Mouse (Mus musculus) forebrain, embryonic 15.5 days (tissue): ENCODE measurements around the gene Igf2bp2. TPM values are rescaled to one million over a fixed set of nuclear protein-coding genes. Genes with fewer than 3 reads are reported as not detected.

Experiments
- ATAC-seq: fragments of 200-750 bp; cut with Nextera tagmentation; replicated peaks from 2 replicates; pipeline ENCODE4 v1.8.0; 2017; ENCODE audit warnings: mild to moderate bottlenecking, moderate TSS enrichment, moderate library complexity
- H3K27ac ChIP-seq: fragments of 300-500 bp; sonication (generic); replicated peaks from 2 replicates; pipeline ENCODE4 v1.5.1; 2015; ENCODE audit warnings: mild to moderate bottlenecking, inconsistent platforms
- H3K27me3 ChIP-seq: fragments of 300-500 bp; sonication (generic); 2 replicates; pipeline ENCODE4 v1.6.1; 2015; ENCODE audit warnings: inconsistent platforms
- H3K36me3 ChIP-seq: fragments of 300-500 bp; sonication (generic); 2 replicates; pipeline ENCODE4 v1.6.1; 2015; ENCODE audit warnings: mild to moderate bottlenecking, inconsistent platforms
- H3K4me1 ChIP-seq: fragments of 300-500 bp; sonication (generic); 2 replicates; pipeline ENCODE4 v1.6.1; 2015; ENCODE audit warnings: inconsistent platforms
- H3K4me2 ChIP-seq: fragments of 300-500 bp; sonication (generic); replicated peaks from 2 replicates; pipeline ENCODE4 v1.6.1; 2015; ENCODE audit warnings: mild to moderate bottlenecking, inconsistent platforms
- H3K4me3 ChIP-seq: fragments of 300-500 bp; sonication (generic); 2 replicates; pipeline ENCODE4 v1.5.1; 2015; ENCODE audit warnings: mild to moderate bottlenecking, inconsistent platforms
- H3K9ac ChIP-seq: fragments of 300-500 bp; sonication (generic); replicated peaks from 2 replicates; pipeline ENCODE4 v1.6.1; 2015; ENCODE audit warnings: mild to moderate bottlenecking, inconsistent platforms
- H3K9me3 ChIP-seq: fragments of 300-500 bp; sonication (generic); 2 replicates; pipeline ENCODE4 v1.6.1; 2016; ENCODE audit warnings: inconsistent platforms
- WGBS: fragments of 180-500 bp; shearing (Covaris S2); methylation state at CpG from one replicate; pipeline ENCODE4 v1.1.7; 2015; ENCODE audit warnings: mixed read lengths; 5-methylcytosine and 5-hydroxymethylcytosine counted together
- polyA plus RNA-seq: library from polyadenylated mRNA; unstranded; fragments of >200 nt; fragmentation: Nextera tagmentation; extraction: Ambion mirVana; gene quantifications from 2 replicates; pipeline ENCODE4 v1.2.1, GENCODE M21; 2015

The Igf2bp2 gene
- polyA plus RNA-seq, 1 experiment from 2014 or later: 25.8 TPM

DNA sequence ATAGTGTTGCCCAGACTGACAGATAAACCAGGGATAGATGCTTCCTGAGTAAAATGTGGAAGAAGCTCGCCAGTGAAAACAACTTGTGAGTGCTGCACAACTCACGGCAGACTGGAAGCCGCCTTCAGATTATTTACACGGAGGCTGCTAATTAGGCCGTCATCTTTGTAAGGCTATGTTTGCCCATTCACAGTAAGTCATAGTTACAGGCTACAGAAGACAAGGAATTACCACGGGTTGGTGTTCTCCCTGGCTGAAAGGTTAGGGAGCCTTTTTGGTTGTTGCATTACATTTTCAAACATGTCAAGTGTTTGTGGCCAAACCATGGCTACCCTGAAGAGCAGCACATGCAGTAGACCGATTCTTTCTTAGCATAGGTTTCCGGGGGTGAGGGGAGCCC is 1.3 kb upstream of the Igf2bp2 start:
- peak overlapping the region; percentile 88; the same call in 1 of the 2 replicates for H3K4me2 ChIP-seq
- H3K9ac ChIP-seq: no peak overlapping the region
- WGBS: 30% methylated on average over 8 of the region's 8 CpGs
- no peak overlapping the region for H3K4me3 ChIP-seq
- H3K27me3 ChIP-seq: no peaks in the 10 kb centered on the region
- no peak for ATAC-seq
- no peaks in the 10 kb centered on the region for H3K9me3 ChIP-seq
- H3K36me3 ChIP-seq: no peaks in the 10 kb centered on the region
- H3K27ac ChIP-seq: no peak overlapping the region
- H3K4me1 ChIP-seq: peaks cover 26% of the 10 kb centered on the region

DNA sequence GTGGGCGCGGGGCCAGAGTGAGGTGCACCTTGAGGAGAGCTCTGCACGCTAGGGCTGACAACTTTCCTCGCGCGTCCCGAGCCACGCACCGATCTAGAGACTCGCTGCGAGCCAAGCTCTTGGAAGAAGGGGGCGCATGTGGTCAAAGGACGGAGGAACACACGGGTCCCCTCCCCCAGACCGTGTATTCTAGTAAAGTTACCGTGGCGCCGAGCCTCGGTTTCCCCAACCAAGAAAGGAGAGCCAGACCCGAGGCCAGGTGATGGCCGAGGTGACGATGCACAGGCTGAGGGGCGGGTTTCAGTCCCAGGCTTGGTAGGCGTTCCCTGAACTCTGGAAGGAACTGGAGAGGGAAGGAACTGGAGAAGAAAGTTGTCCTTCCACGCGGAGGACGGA is 355 bp upstream of the Igf2bp2 start:
- peak; percentile 63 for ATAC-seq
- H3K27ac ChIP-seq: peak overlapping the region; percentile 88
- no peaks in the 10 kb centered on the region for H3K9me3 ChIP-seq
- WGBS: 0% methylated on average over 27 of the region's 27 CpGs
- H3K4me2 ChIP-seq: peak overlapping the region; percentile 88
- peak overlapping the region; percentile 69 for H3K4me3 ChIP-seq
- no peaks in the 10 kb centered on the region for H3K27me3 ChIP-seq
- H3K36me3 ChIP-seq: no peaks in the 10 kb centered on the region
- peak overlapping the region; percentile 73 for H3K9ac ChIP-seq
- peaks cover 30% of the 10 kb centered on the region for H3K4me1 ChIP-seq

DNA sequence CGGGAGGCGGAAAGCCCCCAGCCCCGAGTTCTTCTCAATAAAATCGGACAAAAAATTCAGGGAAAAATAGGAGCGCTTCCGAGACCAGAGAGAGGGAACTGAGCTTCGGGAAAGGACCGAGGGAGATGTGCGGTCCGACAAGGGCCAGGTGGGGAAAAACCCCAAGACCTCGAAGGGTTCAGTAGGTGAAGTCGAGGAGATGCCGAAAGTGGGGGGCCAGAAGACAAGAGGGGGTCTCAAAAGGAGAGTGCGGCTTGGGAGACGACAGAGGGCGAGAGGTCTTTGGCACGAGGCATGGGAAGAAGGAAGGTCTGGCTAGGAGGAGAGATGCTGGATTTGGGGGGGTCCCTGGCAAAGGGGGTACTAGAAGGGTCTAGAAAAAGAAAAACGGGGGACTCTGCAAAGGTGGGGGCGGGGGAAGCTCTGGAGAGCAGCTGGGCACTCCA is 1.0 kb downstream of the Igf2bp2 start:
- Histone ChIP-seq H3K4me3 (peak overlapping the region; percentile 69), H3K9me3 (no peaks in the 10 kb centered on the region), H3K9ac (peak overlapping the region; percentile 73), H3K4me1 (peaks cover 33% of the 10 kb centered on the region), H3K27ac (peak overlapping the region; percentile 88), H3K4me2 (peak overlapping the region; percentile 88), H3K27me3 (no peaks in the 10 kb centered on the region), H3K36me3 (no peaks in the 10 kb centered on the region)
- ATAC-seq: peak; percentile 46
- 0% methylated on average over 19 of the region's 19 CpGs for WGBS

DNA sequence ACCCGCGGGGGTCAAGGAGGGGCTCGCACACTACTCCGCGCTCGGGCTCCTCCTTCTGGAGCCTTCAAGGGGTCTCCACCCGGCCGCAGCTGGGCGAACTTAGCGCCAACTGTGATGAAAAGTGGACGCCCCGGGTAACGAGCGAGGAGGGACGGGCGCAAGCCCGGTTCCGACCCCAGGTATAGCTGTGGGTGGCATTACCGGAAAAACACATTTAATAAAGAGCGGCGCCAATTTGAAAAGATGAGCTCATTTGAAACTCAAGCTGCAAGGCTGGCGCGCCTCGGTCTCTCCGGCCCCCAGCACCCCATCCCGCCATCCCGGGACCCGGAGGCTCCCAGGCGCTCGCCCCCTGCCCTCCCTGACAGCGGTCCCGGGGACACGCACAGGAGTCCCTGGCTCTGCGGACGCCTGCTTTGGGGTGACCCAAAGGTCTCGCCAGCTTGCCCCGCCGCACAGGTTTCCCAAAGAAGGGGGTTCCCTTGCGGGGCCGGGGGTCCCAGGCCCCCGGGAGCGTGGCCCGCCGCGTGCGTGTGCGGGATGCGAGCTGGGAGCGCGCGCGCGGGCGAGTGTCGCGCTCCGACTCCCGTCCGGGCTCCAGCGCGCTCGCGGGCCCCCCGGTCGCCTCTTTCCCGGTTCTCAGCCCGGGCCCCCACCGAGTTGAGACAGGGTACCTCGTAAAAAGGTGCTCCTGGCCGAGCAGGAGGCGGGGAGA is 1.6 kb downstream of the Igf2bp2 start:
- H3K36me3 ChIP-seq: no peaks in the 10 kb centered on the region
- H3K9ac ChIP-seq: peak overlapping the region; percentile 73
- H3K9me3 ChIP-seq: no peaks in the 10 kb centered on the region
- peak overlapping the region; percentile 88 for H3K27ac ChIP-seq
- peak; percentile 20; the same call in 1 of the 2 replicates for ATAC-seq
- peaks cover 33% of the 10 kb centered on the region for H3K4me1 ChIP-seq
- H3K27me3 ChIP-seq: no peaks in the 10 kb centered on the region
- peak overlapping the region; percentile 88 for H3K4me2 ChIP-seq
- under 1% methylated on average over 71 of the region's 71 CpGs for WGBS
- peak overlapping the region; percentile 69 for H3K4me3 ChIP-seq

DNA sequence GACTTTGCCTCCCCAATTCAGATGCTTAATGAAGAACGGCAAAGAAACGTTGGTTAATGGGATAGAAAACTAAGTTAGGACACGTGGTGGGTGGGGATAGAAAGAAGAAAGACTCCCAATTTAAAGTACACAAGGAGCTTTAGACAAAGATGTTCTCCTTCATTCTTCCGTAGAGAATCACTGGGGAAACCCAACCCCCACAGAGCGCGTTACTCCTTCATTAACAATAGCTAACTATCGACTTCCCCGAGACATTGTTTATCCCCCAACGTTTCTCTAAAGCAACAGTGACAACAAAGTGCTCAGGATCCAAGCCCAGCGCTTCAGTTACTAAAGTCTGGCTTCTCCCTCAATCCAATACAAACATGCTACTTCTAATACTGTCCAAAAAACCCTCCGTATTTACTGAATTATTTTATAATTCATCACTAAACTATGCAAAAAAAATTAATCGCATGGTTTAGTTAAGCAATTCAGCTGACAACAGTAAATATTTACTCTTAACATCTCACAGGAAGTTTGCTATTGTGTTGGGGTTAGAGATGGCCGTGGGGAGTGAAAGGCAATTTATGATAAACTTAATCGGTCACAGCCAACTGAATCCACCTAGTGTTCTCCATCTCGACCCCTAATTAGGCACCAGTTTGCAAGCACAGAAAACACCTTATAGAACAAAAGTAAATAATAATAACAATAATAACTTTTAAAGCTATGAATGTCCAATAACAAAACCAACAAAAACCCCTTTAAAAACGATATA is 2.5 kb downstream of the Igf2bp2 start:
- under 1% methylated on average over 16 of the region's 16 CpGs for WGBS
- Histone ChIP-seq H3K9ac (peak overlapping the region; percentile 24; the same call in 1 of the 2 replicates), H3K27ac (no peak overlapping the region)

DNA sequence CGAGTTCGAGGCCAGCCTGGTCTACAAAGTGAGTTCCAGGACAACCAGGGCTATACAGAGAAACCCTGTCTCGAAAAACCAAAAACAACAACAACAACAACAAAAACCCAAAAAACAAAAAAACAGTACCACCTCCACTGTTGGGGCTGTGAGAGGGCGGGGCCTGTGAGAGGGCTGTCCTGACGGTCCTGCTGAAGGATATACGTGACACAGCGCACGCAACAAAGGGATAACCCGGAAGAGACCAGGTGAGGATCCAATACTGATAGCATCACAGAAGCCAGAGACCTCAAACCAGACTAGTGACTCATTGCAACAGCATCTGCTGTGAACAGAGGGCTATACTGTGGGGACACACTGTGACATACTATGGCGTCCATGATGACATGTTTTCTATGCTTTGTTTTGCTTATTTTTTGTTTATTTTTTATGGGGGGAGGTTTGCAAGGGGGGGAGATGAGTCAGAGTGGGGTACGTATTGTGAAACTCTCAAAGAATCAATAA is 10.1 kb downstream of the Igf2bp2 start:
- Histone ChIP-seq H3K4me3 (no peak overlapping the region), H3K4me1 (peaks cover 22% of the 10 kb centered on the region), H3K27me3 (no peaks in the 10 kb centered on the region), H3K27ac (no peak overlapping the region), H3K9me3 (no peaks in the 10 kb centered on the region), H3K4me2 (no peak overlapping the region), H3K9ac (no peak overlapping the region), H3K36me3 (no peaks in the 10 kb centered on the region)
- ATAC-seq: no peak
- WGBS: 92% methylated on average over 11 of the region's 11 CpGs

More for the DNA sequence above, 2.5 kb downstream of the Igf2bp2 start:
- ATAC-seq: no peak
- no peaks in the 10 kb centered on the region for H3K27me3 ChIP-seq
- H3K4me1 ChIP-seq: peaks cover 33% of the 10 kb centered on the region
- H3K4me3 ChIP-seq: peak overlapping the region; percentile 69
- H3K4me2 ChIP-seq: peak overlapping the region; percentile 88
- H3K36me3 ChIP-seq: no peaks in the 10 kb centered on the region
- H3K9me3 ChIP-seq: no peaks in the 10 kb centered on the region

DNA sequence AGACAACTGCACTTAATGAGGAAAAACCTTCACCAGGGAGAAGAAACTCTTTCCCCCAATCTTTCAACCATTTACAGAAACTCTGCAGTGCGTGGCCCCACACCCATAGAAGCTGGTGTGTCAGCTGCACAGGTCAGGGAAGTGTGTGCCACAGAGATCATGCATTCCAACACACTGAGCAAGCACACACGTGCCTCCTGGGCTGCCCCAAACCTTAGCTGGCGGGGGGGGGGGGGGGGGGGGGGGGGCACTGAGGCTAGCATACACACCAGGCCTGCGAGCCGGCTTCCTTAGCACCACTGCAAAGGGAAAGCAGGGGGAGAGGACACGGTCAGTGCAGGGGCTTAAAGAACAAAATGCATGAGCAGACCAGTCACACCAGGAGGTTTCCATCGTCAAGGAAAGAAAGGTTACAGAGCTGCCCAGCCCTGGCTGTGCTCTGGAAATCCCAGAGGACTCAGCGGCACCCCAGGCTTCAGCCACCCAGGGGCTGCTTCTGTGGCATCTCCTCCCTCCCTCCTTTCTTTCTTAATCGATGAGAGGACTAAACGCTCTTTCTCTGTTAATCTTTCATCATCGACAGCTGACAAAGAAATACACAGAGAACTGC is 11.3 kb downstream of the Igf2bp2 start:
- H3K4me3 ChIP-seq: no peak overlapping the region
- no peak overlapping the region for H3K4me2 ChIP-seq
- 14% methylated on average over 8 of the region's 11 CpGs for WGBS
- H3K9me3 ChIP-seq: no peaks in the 10 kb centered on the region
- H3K9ac ChIP-seq: no peak overlapping the region
- H3K27me3 ChIP-seq: no peaks in the 10 kb centered on the region
- no peak overlapping the region for H3K27ac ChIP-seq
- peaks cover 22% of the 10 kb centered on the region for H3K4me1 ChIP-seq
- no peak for ATAC-seq
- H3K36me3 ChIP-seq: no peaks in the 10 kb centered on the region

DNA sequence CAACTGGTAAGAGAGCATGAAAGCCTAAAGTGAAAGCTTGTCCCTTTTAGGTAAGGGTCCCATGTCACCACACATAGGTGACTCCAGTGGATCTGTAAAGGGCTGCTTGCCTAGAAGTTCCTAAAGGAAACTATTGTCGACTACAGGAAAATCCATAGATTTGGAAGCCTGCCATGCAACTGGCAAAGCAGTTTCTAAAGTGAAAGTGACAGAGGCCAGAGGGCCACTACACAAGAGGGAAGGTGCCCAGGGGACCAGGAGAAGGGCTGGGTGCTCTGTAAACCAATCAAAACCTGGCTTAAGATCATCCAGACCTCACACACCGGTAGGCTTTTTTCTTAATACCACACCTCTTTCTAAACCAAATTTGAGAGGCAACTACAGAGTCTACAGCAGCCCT is 12.7 kb downstream of the Igf2bp2 start:
- 27% methylated on average over 2 of the region's 2 CpGs for WGBS

DNA sequence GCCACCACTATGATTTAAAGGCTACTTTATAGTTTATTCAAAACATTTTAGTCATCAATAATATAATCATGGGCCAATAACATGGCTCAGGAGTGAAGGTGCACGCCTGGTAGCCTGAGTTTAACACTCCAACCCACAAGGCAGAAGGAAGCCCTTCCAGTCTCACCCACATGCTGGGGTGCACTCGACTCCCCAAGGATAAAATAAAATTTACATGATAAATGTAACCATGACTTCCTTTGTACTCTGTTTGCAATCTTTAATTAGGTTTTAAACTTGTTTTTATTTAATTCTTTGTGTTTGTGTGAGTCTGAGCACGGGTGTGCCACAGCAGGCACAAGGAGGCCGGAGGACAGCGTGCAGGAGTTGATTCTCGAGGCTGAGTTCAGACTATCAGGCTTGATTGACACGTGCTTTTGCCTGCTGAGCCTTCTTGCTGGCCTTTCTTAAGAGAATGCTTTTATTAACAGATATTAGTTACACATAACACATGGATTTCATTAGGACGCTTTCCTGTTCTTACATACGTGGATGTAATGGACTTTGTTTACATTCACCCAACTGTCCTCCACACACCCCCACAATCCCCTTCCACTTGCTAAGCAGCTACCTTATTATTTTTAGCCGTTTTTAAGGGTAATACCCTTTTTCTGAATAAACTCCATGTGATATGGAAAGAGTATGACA is 13.3 kb downstream of the Igf2bp2 start:
- Histone ChIP-seq H3K4me2 (no peak overlapping the region), H3K9ac (no peak overlapping the region), H3K27me3 (no peaks in the 10 kb centered on the region), H3K4me3 (no peak overlapping the region), H3K27ac (no peak overlapping the region), H3K9me3 (no peaks in the 10 kb centered on the region), H3K4me1 (peaks cover 22% of the 10 kb centered on the region), H3K36me3 (no peaks in the 10 kb centered on the region)
- no peak for ATAC-seq
- 23% methylated on average over 10 of the region's 10 CpGs for whole genome bisulfite sequencing

More for the DNA sequence above, 12.7 kb downstream of the Igf2bp2 start:
- no peaks in the 10 kb centered on the region for H3K36me3 ChIP-seq
- H3K27me3 ChIP-seq: no peaks in the 10 kb centered on the region
- ATAC-seq: no peak
- H3K4me1 ChIP-seq: peaks cover 22% of the 10 kb centered on the region
- no peaks in the 10 kb centered on the region for H3K9me3 ChIP-seq
- H3K4me3 ChIP-seq: no peak overlapping the region
- no peak overlapping the region for H3K4me2 ChIP-seq
- H3K9ac ChIP-seq: no peak overlapping the region
- no peak overlapping the region for H3K27ac ChIP-seq

DNA sequence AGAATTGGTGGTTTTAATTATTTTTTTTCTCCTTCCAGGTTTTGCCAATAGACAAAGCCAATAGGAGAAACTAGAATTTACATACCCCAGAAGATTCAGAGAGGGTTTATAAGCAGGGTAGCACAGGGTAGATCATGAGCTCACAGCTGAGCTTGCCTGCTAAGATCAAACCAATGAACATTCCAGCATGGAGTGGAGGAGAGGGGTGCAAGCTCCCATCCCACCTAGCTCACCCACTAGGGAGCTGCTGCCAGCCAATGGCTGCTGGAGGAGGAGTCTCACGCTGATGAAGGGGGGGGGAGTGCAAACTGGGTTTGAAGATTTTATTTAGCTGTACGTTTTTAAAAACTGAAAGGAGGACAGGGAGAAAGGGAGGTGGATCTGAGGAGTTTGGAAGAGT is 14.0 kb downstream of the Igf2bp2 start:
- Histone ChIP-seq H3K36me3 (no peaks in the 10 kb centered on the region), H3K9ac (no peak overlapping the region), H3K4me2 (no peak overlapping the region), H3K4me3 (no peak overlapping the region), H3K27ac (no peak overlapping the region), H3K4me1 (peaks cover 22% of the 10 kb centered on the region), H3K9me3 (no peaks in the 10 kb centered on the region), H3K27me3 (no peaks in the 10 kb centered on the region)
- WGBS: 25% methylated on average over 2 of the region's 2 CpGs
- 0 out of 2 replicates have a peak, but pooled peaks have one; percentile 36 for ATAC-seq

DNA sequence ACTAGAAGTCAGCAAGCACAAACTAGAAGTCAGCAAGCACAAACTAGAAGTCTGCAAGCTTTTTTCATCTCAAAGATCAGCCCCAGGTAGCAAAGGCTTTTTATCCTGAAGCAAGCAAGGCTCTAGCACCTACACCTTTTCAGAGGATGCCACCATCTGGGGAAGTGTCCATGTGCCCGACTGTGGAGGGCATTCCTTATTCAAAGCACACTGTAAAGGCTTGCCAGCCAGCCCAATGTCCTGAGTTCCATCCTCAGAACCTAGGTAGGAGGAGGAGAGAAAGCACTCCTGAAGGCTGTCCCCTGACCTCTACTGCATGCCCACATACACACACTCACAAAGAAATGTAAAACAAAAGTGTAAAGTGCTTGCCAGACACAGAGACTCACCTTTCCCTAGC is 16.0 kb downstream of the Igf2bp2 start:
- no peak overlapping the region for H3K4me3 ChIP-seq
- no peaks in the 10 kb centered on the region for H3K36me3 ChIP-seq
- H3K9me3 ChIP-seq: no peaks in the 10 kb centered on the region
- no peak overlapping the region for H3K9ac ChIP-seq
- no peak overlapping the region for H3K27ac ChIP-seq
- no peak overlapping the region for H3K4me2 ChIP-seq
- WGBS: 76% methylated on average over 1 of the region's 1 CpGs
- peaks cover 19% of the 10 kb centered on the region for H3K4me1 ChIP-seq
- H3K27me3 ChIP-seq: no peaks in the 10 kb centered on the region
- no peak for ATAC-seq
